Mouse (Mus musculus) spleen, adult 2 months (tissue): ENCODE data around the gene Pml. TPM values are rescaled to one million over a fixed set of nuclear protein-coding genes. Genes with fewer than 3 reads are reported as not detected.

Source experiments
- DNase-seq, 2 experiments: peaks; one replicate each; pipeline versions ENCODE4 v3.0.0 to v3.0.0-alpha.2; 2012 to 2021; ENCODE audit warnings: low spot score in 2 of 2, low read depth in 1 of 2
- H3K27ac ChIP-seq: fragments of 200-500 bp; 2 replicates; pipeline ENCODE4 v1.5.1; 2012; ENCODE audit warnings: low read length, inconsistent platforms; ENCODE audit not compliant: insufficient read depth
- H3K27me3 ChIP-seq: fragments of 200-500 bp; 2 replicates; pipeline ENCODE4 v1.6.1; 2012; ENCODE audit warnings: mild to moderate bottlenecking, moderate library complexity, low read length, inconsistent platforms; ENCODE audit not compliant: control insufficient read depth, insufficient read depth
- H3K36me3 ChIP-seq: fragments of 200-500 bp; 2 replicates; pipeline ENCODE4 v1.6.1; 2012; ENCODE audit warnings: mild to moderate bottlenecking, low read length, inconsistent platforms; ENCODE audit not compliant: control insufficient read depth, insufficient read depth
- H3K4me1 ChIP-seq: fragments of 200-500 bp; 2 replicates; pipeline ENCODE4 v1.6.1; 2011; ENCODE audit warnings: inconsistent platforms; ENCODE audit not compliant: control insufficient read depth, insufficient read depth, insufficient read length
- H3K4me3 ChIP-seq: fragments of 200-500 bp; 2 replicates; pipeline ENCODE4 v1.5.1; 2011; ENCODE audit warnings: mild to moderate bottlenecking, inconsistent platforms; ENCODE audit not compliant: insufficient read depth, insufficient read length; ENCODE audit errors: extremely low read depth
- CTCF ChIP-seq: fragments of 200-500 bp; IDR thresholded peaks from 2 replicates; pipeline ENCODE4 v1.5.1; 2011; ENCODE audit warnings: mild to moderate bottlenecking, inconsistent platforms; ENCODE audit not compliant: insufficient read depth, insufficient read length, insufficient replicate concordance; ENCODE audit errors: extremely low read depth
- POLR2A ChIP-seq: fragments of 200-500 bp; IDR thresholded peaks from 2 replicates; pipeline ENCODE4 v1.6.1; 2011; ENCODE audit warnings: low read depth, low read length, inconsistent platforms
- WGBS: fragments of 180-500 bp; shearing (Covaris S2); methylation state at CpG from one replicate; pipeline ENCODE4 v1.1.7; 2018; 5-methylcytosine and 5-hydroxymethylcytosine counted together
- polyA plus RNA-seq: library from polyadenylated mRNA; depleted of rRNA; stranded (reverse); fragments of >200 nt; gene quantifications from 2 replicates; pipeline ENCODE4 v1.2.3, GENCODE M21; 2012

Pml gene
- polyA plus RNA-seq, 1 experiment = 91.6 TPM

- DNase-seq = no peak
- Histone ChIP-seq H3K4me1 (peaks cover 21% of the 10 kb centered on the region; the same call in 1 of the 2 replicates), H3K36me3 (no peaks in the 10 kb centered on the region), H3K27ac (no peak overlapping the region), H3K4me3 (no peak overlapping the region), H3K27me3 (no peaks in the 10 kb centered on the region)
- TF ChIP-seq CTCF = no peak
- 84% methylated on average over 4 of the region's 4 CpGs for WGBS
Observed at GRCm38 (mm10) chr9:58278313-58278712, 28.7 kb upstream of the Pml start.

- TF ChIP-seq POLR2A = no peak
- TF ChIP-seq CTCF = no peak
- WGBS = 38% methylated on average over 5 of the region's 5 CpGs
- H3K27me3 ChIP-seq = no peaks in the 10 kb centered on the region
- no peak overlapping the region for H3K4me3 ChIP-seq
- peaks cover 25% of the 10 kb centered on the region; the same call in 1 of the 2 replicates for H3K4me1 ChIP-seq
- peak overlapping the region; percentile 93 for H3K27ac ChIP-seq
- H3K36me3 ChIP-seq = no peaks in the 10 kb centered on the region
- no peak for DNase-seq
Observed at GRCm38 (mm10) chr9:58276346-58276745, 26.8 kb upstream of the Pml start.

GRCm38 (mm10) chr9:58275797-58276196 is 26.2 kb upstream of the Pml start:
- peak overlapping the region; percentile 35 for H3K4me3 ChIP-seq
- DNase-seq = no peak
- WGBS = 8% methylated on average over 3 of the region's 3 CpGs

GRCm38 (mm10) chr9:58275115-58275774 is 25.7 kb upstream of the Pml start:
- Histone ChIP-seq H3K36me3 (no peaks in the 10 kb centered on the region), H3K4me1 (peaks cover 30% of the 10 kb centered on the region; the same call in 1 of the 2 replicates), H3K27me3 (no peaks in the 10 kb centered on the region), H3K4me3 (peak overlapping the region; percentile 35), H3K27ac (peak overlapping the region; percentile 93)
- WGBS = 4% methylated on average over 8 of the region's 8 CpGs
- TF ChIP-seq CTCF = no peak
- no peak for TF ChIP-seq POLR2A
- DNase-seq = peak; percentile 37 to 81

More at GRCm38 (mm10) chr9:58275797-58276196, 26.2 kb upstream of the Pml start:
- no peaks in the 10 kb centered on the region for H3K36me3 ChIP-seq
- no peaks in the 10 kb centered on the region for H3K27me3 ChIP-seq
- TF ChIP-seq CTCF (no peak), POLR2A (no peak)
- H3K4me1 ChIP-seq = peaks cover 26% of the 10 kb centered on the region; the same call in 1 of the 2 replicates
- H3K27ac ChIP-seq = peak overlapping the region; percentile 93

- Histone ChIP-seq H3K27ac (peak overlapping the region; percentile 93), H3K27me3 (no peaks in the 10 kb centered on the region), H3K36me3 (no peaks in the 10 kb centered on the region), H3K4me1 (peaks cover 30% of the 10 kb centered on the region; the same call in 1 of the 2 replicates), H3K4me3 (no peak overlapping the region)
- DNase-seq = no peak
- WGBS = 41% methylated on average over 3 of the region's 3 CpGs
- TF ChIP-seq CTCF = no peak
- TF ChIP-seq POLR2A = no peak
Observed at GRCm38 (mm10) chr9:58274626-58275025, 25.0 kb upstream of the Pml start.

GRCm38 (mm10) chr9:58274101-58274604 is 24.6 kb upstream of the Pml start:
- H3K27ac ChIP-seq = peak overlapping the region; percentile 93
- 84% methylated on average over 7 of the region's 7 CpGs for WGBS
- H3K27me3 ChIP-seq = no peaks in the 10 kb centered on the region
- no peak overlapping the region for H3K4me3 ChIP-seq
- no peak for TF ChIP-seq CTCF
- no peak for TF ChIP-seq POLR2A
- peaks cover 32% of the 10 kb centered on the region; the same call in 1 of the 2 replicates for H3K4me1 ChIP-seq
- H3K36me3 ChIP-seq = no peaks in the 10 kb centered on the region
- DNase-seq = no peak

GRCm38 (mm10) chr9:58272855-58273254 is 23.3 kb upstream of the Pml start:
- Histone ChIP-seq H3K27me3 (no peaks in the 10 kb centered on the region), H3K4me1 (peaks cover 36% of the 10 kb centered on the region; the same call in 1 of the 2 replicates), H3K36me3 (no peaks in the 10 kb centered on the region), H3K27ac (peak overlapping the region; percentile 93), H3K4me3 (no peak overlapping the region)
- TF ChIP-seq POLR2A = no peak
- WGBS = 38% methylated on average over 9 of the region's 9 CpGs
- peak in 1 of 2 experiments; percentile 56 for DNase-seq
